Mouse (Mus musculus) T-helper 17 cell (primary cell): Measurements from ENCODE around the gene Adamts7.

Experiments used
- in situ Hi-C, 2 experiments: fragments of 300-600 bp; cut with MboI, MseI; formaldehyde crosslinking; loops; 1 replicate in 1 of 2; 2 replicates in 1 of 2; pipeline ENCODE4 v1.15.1; 2025; ENCODE audit warnings: high pct_unique_total_duplicates in 2 of 2

Adamts7 gene

DNA sequence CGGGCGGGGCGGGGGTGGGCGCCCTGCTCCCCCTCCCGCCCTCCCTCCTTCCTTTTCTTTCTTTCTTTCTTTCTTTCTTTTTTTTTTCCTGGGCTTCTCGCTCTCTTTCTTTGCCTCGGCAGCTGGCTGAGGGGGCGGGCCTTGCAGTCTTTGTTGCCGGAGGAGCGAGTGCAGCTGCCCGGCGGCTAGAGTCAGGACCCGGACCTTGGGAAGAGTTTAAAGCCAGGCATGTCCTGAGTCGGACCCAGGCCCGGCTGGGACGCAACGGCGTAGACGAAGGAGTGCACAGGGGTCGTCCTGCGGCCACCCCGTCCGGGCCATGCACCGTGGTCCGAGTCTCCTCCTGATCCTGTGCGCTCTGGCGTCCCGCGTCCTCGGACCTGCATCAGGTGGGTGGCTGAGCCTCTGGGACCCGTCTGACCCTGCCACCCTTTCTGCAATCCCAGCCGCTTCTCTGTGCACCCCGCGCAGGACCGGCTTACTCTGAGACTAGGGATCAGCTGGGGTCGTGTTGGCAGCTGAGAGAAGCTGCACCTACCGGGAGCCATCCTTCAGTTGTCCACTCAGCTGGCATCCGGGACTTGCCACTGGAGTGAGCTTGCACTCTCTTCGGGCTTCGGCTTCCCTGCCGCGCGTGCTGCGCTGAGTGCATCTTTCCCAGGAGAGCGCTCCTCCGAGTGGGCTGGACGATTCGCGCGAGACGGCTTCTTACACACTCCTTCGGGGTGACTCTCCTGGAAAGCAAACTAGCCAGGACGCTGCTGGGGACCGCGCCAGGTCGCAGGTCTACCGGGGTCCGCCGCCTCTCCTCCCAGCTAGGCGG is at the start of gene Adamts7:
Gene Adamts7, plus strand, starts transcription at position 144 of the 823 bp plus-strand sequence.
- in situ Hi-C loops = no loop called here

DNA sequence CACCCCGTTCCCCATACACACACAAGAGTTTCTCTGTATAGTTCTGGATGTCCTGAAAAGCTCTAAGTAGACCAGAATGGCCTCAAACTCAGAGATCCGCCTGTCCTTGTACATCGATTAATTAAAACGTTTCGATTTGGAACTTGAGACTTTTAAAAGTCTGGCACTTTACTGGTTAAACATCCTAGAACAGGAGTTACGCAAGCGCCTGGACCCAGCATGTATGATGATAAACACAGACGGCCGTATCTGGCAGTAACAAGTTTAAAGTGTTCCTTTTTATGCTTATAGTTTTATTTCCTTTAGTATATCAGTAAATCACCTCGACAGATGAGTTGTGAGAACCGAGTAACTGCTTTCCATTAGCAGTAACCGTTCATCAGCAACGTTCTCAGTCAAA is 49.7 kb upstream of the Adamts7 start:
- in situ Hi-C loops = loop anchor here (10.0 to 25.0 kb wide), 4 partner anchors 901 to 1651 kb away; partner anchors contain the start of genes Gm20537 (in 1 of the 2), Mthfs (in 1 of the 2), Mthfsl (in 1 of the 2) and Syncrip (in 1 of the 2)

DNA sequence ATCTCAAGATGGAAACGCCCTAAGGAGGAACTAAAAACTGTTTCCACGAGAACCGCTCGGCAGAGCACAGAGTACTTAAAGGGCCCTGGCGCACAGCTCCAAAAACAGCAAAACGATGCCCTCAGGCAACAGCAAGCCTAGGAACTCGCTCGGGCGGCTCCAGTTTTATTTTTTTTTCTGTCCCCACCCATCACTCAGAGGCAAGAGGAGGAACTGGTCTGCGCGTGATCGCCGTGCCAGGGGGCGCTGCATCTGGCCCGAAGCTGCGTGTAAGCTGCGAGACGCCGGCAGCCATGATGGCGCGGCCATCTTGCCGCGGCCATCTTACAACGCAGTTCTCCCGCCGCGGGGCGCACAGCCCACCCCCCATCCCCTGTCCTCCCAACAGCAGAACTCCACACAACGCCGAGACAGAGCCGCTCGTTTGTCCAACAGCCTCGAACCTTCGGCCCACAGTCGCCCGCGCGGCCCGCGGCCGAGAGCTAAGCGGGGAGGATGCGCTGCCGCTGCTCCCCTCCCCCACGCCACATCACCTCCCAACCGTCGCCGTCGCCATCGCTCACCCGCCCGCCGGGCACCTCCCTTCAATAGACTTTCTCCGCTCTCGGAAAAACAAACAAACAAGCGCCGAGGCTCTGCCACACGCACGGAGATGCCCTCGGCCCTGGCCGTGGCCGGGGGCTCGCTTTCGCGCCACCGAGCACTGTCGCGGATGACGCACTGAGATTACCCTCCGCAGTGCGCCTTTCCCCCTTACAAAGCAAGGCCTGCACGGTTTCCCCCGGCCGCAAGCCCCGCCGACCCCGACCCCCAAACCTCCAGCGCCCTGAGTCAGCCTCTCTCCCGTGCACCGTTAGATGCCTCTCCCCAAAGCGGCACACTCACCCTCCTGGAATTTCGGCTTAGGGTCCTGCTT is 49.0 kb upstream of the Adamts7 start:
- in situ Hi-C loops = loop anchor here (10.0 to 25.0 kb wide), 4 partner anchors 902 to 1652 kb away; partner anchors contain the start of genes Gm20537 (in 1 of the 2), Mthfs (in 1 of the 2), Mthfsl (in 1 of the 2) and Syncrip (in 1 of the 2)

DNA sequence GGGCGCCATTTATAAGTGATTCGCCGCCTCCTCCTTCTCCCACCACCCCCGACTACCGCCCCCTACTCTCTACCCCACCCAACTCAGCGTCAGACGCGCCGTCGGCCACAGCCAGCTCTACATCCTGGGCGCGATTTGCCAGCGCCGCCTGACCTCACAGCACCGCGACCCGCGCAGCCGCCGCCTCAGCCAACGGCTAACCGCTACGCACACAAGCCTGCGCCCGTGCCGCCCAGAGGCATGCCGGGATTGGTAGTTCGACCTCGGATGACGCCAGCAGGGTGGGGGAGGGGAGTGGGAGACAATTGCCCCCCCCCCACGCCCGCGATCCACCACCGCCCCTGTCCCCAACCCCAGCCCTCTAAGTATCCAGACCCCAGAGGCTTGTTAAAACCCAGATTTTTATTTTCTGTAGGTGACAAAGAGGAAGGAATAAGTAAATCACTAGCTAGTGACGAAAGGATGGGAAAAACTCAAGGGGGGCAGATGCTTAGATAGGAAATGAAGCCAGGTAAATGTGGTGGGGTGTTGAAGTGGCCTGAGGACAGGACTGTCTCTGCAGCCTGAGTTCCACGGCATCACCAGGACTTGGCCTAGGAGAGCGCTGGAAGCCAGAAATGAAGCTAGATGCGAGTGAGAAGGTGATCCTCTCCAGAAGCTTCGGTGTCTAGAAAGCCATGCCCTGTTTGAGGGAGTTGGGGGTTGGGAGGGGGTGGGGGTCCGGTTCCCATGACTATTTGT is 48.1 kb upstream of the Adamts7 start, which contains the start of gene Morf4l1:
Gene Morf4l1, minus strand, starts transcription at position 208 of the 741 bp plus-strand sequence.
- in situ Hi-C loops = loop anchor here (10.0 to 25.0 kb wide), 4 partner anchors 902 to 1652 kb away; partner anchors contain the start of genes Gm20537 (in 1 of the 2), Mthfs (in 1 of the 2), Mthfsl (in 1 of the 2) and Syncrip (in 1 of the 2)

DNA sequence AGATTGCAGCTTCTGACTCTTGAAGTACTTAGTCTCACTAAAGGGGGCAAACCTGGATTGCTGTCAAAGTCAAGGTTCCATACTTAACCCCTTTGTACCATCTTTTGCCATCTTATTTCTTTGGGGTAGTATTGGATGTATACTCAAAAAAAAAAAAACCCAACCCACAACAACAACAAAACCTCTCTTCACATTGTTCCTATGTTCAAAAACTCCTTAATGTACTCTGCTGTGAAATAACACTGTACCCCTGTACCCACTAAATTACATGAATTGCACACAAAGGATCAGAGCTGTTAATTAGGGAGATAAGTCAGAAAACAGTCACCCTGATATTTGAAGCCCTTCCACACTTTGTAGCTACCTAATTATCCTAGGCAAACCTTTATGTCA is 47.6 kb upstream of the Adamts7 start:
- in situ Hi-C loops = loop anchor here (10.0 to 25.0 kb wide), 4 partner anchors 903 to 1653 kb away; partner anchors contain the start of genes Gm20537 (in 1 of the 2), Mthfs (in 1 of the 2), Mthfsl (in 1 of the 2) and Syncrip (in 1 of the 2)

DNA sequence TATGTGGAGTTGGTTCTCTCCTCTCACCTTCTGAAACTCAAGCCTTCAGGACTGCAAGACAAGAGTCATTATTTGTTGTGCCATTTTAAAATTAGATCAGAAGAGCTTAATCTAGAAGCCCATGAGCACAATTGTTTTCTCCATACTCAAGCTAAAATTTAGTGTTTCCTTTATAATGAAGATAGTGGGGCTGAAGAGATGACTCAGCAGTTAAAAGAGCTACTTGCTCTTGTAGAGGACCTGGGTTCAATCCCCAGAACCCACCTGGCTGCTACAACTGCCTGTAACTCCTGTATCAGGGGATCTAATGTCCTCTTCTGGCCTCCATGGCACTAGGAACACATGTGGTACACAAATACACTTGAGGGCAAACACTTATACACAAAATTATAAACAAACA is 45.6 kb upstream of the Adamts7 start:
- in situ Hi-C loops = loop anchor here (10.0 to 25.0 kb wide), 4 partner anchors 905 to 1655 kb away; partner anchors contain the start of genes Gm20537 (in 1 of the 2), Mthfs (in 1 of the 2), Mthfsl (in 1 of the 2) and Syncrip (in 1 of the 2)

DNA sequence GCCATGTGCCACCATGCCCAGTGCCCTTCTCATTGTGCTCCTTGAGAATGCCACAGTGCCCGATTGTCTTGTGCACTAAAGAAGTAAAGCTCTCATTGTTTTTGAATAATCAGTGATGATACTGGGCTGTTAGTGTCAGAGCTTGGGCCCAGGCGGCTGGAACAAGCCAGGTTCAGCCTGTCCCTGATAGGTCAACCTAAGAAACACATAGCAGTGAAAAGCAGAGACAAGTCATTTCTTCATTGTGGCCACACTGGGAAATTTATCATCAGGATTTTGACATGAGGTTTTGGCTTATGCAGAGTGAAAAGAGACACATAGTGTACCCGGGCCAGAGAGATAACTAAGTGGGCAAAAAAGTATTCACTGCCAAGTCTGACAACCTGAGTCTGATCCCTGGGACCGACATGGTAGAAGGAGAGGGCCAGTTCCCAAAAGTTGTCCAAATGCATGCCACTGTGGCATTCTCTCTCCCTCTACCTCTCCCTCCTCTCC is 40.6 kb upstream of the Adamts7 start:
- in situ Hi-C loops = loop anchor here (25.0 kb wide), 3 partner anchors 910 to 1660 kb away; partner anchors contain the start of genes Gm20537 (in 1 of the 2), Mthfs (in 1 of the 2) and Syncrip (in 1 of the 2)

DNA sequence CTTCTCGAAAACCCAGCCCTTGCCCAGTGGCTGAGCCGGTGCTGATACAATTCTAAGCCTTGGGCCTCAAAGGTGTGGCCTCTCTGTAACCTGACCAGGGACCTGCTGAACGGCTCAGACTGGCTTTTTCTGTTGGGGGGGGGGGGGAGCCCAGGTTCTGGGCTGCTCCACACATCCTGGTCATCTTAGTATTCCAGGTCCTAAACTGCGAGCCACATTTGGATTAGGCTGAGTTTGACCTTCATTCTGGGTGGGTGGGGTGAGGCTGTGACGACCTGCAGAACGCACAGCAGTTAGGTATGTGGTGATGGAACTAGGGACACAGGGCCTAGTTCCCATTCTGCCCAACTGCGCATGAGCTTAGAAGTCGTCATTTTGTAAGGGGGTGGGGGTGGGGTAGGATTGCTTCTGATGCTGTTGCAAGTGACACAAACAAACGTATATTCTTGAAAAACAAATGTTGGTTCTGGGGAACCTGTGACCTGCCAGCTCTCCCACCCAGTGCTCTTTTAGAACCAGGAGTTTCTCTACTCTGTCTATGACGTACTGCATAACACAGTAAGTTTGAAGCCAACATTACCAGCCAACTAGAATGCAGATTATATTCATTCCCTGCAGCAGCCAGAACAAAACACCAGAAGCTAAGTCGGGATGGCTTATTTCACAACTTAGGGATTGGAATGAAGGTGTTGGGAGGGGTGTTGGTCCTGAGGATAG is 38.6 kb upstream of the Adamts7 start:
- in situ Hi-C loops = loop anchor here (25.0 kb wide), 3 partner anchors 912 to 1662 kb away; partner anchors contain the start of genes Gm20537 (in 1 of the 2), Mthfs (in 1 of the 2) and Syncrip (in 1 of the 2)

DNA sequence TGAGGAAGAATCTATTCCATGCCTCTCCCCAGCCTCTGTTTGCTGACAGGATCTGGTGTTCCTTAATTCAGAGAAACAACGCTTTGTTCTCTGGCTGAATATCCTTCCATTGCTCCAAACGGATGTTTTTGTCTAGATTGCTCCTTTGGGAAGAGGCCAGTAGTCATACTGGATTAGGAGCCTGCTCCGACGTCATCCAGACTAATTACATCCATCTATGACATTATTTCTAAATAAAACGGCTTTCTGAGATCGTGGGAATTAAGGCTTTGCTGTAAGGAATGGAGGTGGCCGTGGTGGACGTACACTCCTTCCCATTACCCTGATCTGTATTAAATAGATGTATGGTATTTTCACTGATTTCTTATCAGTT is 38.0 kb upstream of the Adamts7 start:
- in situ Hi-C loops = loop anchor here (5.0 to 25.0 kb wide), 4 partner anchors 117 to 1663 kb away; partner anchors contain the start of genes Gm20537 (in 1 of the 2), Mthfs (in 1 of the 2) and Syncrip (in 1 of the 2)

DNA sequence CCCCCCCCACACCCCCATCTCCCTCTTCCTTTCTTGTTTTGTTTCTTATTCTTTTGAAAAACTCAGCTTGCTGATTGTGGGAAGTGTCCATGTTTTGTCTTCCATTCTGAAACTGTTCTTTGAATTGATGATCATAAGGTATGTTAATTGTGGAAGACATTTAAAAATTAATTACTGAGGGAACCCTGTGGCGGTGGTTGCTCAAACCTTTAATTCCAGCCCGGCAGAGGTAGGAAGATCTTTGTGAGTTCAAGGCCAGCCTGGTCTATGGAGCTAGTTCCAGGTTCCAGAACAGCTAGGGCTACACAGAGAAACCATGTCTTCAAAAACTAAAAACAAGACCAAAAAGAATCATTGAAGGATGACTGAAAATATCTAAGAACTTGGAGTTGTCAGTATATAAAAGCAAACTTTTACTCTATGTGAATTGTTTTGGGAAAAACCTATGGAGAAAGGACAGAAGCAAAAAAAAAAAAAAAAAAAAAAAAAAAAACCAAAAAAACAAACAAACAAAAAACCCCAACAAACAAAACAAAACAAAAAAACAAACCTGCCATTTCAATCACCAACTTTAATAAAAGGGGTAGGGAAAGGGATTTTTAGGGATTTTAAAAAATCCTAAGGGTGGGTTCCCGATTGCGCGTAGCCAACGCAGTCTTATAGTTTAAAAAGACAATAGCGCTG is 37.3 kb upstream of the Adamts7 start:
- in situ Hi-C loops = loop anchor here in 1 of 2 experiments (5.0 kb wide), 1 partner anchor 117 kb away; no protein-coding TSS in a partner anchor

DNA sequence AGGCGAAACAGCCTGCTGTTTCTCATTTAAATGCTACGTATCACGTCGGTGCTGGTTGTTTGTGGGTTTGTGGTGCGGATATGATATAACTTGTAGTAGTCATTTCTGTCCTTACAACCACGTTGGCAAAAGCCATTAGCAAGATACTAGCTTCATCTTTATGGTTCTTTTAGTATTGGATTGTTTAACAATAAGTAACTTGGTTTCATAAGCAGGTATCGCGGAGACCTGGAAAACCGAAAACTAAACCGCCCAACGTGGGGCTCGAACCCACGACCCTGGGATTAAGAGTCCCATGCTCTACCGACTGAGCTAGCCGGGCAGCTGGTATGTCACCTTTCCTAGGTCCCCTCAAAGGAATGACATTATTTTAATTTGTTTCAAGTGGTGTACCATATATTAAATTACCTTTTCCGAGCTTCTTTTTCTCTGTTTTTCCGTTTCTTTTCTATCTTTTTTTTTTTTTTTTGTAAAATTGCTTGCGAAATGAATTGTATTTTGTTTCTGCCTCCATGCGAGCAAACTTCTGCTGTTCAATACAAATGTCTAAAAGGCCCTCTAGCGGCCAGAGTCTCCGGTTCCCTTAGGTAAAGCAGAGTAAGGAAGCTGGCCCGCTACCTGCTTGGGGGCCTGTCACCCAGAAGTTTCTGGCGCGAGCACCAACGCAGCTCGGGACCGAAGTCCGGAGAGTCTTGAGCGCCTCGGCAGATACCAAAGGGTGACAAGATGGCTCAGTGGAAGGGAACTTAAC is 36.4 kb upstream of the Adamts7 start:
- in situ Hi-C loops = loop anchor here in 1 of 2 experiments (5.0 kb wide), 1 partner anchor 116 kb away; no protein-coding TSS in a partner anchor

DNA sequence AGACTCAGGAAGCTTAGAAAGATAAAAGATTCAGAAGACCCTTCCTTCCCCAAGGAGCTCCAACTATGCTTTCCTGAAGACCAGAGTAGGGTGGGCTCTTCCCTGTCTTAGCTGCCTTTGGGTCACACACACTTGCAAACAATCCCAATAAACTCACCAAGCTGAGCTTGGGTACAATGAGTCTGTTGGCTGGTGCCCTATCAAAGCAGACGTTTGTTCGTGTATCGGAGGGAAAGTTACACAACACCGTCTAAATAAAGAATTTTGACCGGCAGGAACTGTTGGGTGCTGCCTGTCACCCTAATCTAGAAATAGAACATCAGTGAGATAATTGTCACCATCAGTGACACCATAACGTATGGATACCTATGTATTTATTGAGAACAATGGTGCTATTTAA is 35.7 kb upstream of the Adamts7 start:
- in situ Hi-C loops = loop anchor here in 1 of 2 experiments (5.0 kb wide), 1 partner anchor 115 kb away; no protein-coding TSS in a partner anchor

DNA sequence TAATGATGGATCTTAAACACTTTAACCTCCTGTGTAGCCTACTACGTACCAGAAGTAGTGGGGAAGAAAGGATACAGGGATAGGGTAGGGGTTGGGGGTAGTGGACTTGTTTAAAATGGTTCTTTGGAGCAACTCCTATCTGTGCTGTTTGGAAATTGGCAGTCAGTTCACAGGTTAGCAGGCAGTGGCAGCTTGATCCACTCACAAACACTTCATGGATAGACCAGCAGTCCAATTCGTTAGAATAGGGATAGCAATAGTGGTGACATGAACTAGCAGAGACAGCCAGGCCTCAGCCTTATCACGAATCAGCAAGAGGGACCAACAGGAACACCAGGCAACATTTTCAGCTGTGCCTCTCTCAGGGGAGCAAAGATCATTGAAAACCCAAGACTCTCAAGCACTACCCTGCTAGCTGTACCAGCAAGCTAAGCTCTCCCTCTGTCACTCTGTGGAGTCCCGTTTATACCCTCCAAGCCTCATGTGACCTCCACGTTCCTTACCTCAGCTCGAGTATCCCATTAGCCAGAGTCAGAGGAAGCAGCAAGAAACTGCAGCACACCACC is 34.1 kb upstream of the Adamts7 start:
- in situ Hi-C loops = loop anchor here in 1 of 2 experiments (5.0 kb wide), 1 partner anchor 114 kb away; no protein-coding TSS in a partner anchor

DNA sequence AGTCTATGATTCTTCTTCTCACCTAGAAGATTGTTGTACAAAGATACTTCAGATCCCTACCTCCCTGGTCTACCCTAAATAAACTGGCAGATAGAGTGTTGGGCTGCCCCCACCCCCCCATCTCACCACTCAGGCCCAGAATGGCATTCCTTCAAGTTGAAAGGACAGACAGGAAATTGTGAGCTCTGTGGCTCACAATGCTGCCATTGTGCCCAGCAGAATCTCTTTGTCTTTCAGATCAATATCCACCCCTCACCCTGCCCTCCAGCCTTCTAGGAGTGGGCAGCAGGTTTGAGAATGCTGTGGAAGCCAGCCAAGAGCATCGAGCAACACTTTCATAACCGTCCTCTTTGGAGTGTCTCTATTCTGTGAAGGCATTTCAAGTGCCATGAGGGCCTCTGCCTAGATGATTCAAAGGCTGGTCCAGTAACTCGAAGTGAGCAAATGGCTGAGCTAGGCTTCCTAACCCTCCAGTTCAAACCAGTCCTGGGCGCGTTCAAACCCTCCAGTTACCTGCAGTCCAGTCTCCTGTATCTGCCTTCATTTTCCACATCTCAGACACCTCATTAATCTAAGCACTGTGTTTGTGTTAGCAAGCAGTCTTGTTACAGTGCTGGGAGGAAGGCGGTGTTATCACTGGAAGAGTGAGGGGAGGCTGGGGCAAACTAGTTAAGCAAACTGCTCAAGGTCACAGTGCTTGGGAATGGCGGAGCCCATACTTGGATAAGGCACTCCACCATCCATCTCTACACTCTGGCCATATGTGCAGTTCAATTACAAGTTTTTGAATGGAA is 29.1 kb upstream of the Adamts7 start:
- in situ Hi-C loops = no loop called here

DNA sequence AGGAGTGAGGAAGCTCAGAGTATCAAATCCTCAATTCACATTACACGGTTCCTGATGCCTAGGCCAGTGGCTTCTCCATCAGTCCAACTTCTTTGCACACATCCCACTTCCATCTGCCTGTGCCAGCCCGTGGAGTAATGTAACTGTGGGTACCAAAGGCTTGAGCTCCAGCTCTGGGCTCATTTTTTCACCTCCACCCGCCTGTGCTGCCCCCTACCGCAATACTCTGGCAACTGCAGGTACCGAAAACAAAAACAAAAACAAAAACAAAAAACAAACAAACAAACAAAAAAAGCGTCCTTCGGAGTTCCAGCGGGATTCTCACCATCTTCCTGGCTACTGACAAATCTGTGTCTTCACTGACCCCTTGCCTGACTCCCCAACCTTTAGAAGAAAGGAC is 27.4 kb upstream of the Adamts7 start:
- in situ Hi-C loops = no loop called here

DNA sequence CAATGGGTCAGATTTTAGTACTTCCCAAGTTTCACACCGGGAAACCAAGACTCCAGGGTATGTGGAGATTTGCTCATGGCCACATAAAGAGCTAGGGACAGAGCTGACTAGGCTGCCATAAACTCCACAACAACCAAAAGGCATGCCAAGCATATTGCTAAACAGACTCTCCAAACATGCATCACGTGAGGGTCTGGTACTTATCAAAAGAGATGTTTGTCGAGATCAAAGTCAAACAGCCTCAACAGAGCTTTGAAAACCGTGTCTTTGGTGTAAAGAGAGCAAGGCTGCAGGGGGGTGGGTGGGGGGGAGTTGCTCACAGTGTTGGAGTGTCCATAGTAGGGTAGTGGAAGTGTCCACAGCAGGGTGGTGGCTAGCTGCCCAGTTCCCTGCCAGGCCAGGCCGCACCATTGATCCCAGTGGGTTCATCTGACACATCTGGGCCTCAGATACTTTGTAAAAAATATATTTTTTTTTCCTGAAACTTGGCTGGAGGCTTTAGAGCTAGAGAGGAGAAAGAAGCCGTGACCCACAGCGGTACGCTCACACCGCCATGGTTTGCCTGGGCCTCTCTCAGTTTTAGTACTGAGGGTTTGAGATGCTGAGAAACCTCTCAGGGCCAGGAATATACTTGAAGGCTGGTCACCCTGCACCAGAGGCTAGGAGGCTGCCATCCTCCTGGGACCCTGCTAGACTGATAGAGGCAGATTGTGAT is 26.7 kb upstream of the Adamts7 start:
- in situ Hi-C loops = no loop called here
